In genomic region chr6:144539439-144540192, GRCm38 (mm10) we compare ENCODE assay signal across 16 mouse cellular contexts.
"Had no signal": no experiment of that assay in that cellular context is flagged by ENCODE, and none has a peak within 500 bp of the region (broad histone marks: within the 10 kb centered on the region; RNA-seq: fewer than 3 reads in every experiment).

No protein-coding gene starts in this region.

- H3K36me3 ChIP-seq: neural tube, embryonic 12.5 days; neural tube, embryonic 13.5 days; neural tube, embryonic 15.5 days; stomach, embryonic 15.5 days had no signal

- H3K4me1 ChIP-seq: neural tube, embryonic 12.5 days; neural tube, embryonic 13.5 days; neural tube, embryonic 15.5 days; stomach, embryonic 15.5 days had no signal

- H3K9ac ChIP-seq: neural tube, embryonic 12.5 days; neural tube, embryonic 13.5 days; neural tube, embryonic 15.5 days; stomach, embryonic 15.5 days had no signal

- H3K4me2 ChIP-seq: neural tube, embryonic 12.5 days; neural tube, embryonic 13.5 days; neural tube, embryonic 15.5 days; stomach, embryonic 15.5 days had no signal

- DNase-seq: retina, postnatal 1 day; right cerebral cortex, adult 18-20 months; right cerebral cortex, postnatal 25 days; right cerebral cortex, postnatal 4 days; spleen, adult 18-20 months; thymus, adult 18-20 months; thymus, adult 2 months; thymus, postnatal 14 days; thymus, postnatal 25 days; thymus, postnatal 36 days; thymus, postnatal 4 days had no signal

- H3K4me3 ChIP-seq: neural tube, embryonic 12.5 days; neural tube, embryonic 13.5 days; neural tube, embryonic 15.5 days; stomach, embryonic 15.5 days had no signal

- H3K27me3 ChIP-seq: neural tube, embryonic 12.5 days; neural tube, embryonic 13.5 days; neural tube, embryonic 15.5 days; stomach, embryonic 15.5 days had no signal

- H3K9me3 ChIP-seq: neural tube, embryonic 12.5 days; neural tube, embryonic 13.5 days; neural tube, embryonic 15.5 days; stomach, embryonic 15.5 days had no signal

- H3K27ac ChIP-seq: neural tube, embryonic 12.5 days; neural tube, embryonic 13.5 days; neural tube, embryonic 15.5 days; stomach, embryonic 15.5 days; stomach, postnatal 0 days had no signal
